ENCODE assay signal across 26 mouse cellular contexts in genomic region chr5:90763912-90764665, GRCm38 (mm10). TPM values are rescaled to one million over a fixed set of nuclear protein-coding genes. Genes with fewer than 3 reads are reported as not detected.
"Had no signal": no experiment of that assay in that cellular context is flagged by ENCODE, and none has a peak within 500 bp of the region (broad histone marks: within the 10 kb centered on the region; RNA-seq: fewer than 3 reads in every experiment).

No protein-coding gene starts in this region.

- H3K27me3 ChIP-seq: midbrain, embryonic 15.5 days had no signal

- ATAC-seq: intestine, embryonic 15.5 days; liver, postnatal 0 days; midbrain, embryonic 15.5 days had no signal

- H3K9ac ChIP-seq: intestine, embryonic 15.5 days; kidney, embryonic 15.5 days; limb, embryonic 12.5 days; limb, embryonic 15.5 days; liver, embryonic 14.5 days; liver, postnatal 0 days; midbrain, embryonic 12.5 days; midbrain, embryonic 15.5 days; neural tube, embryonic 13.5 days had no signal

- H3K4me2 ChIP-seq: intestine, embryonic 15.5 days; kidney, embryonic 15.5 days; limb, embryonic 12.5 days; limb, embryonic 15.5 days; liver, embryonic 11.5 days; midbrain, embryonic 12.5 days; midbrain, embryonic 15.5 days; neural tube, embryonic 13.5 days had no signal

- H3K4me3 ChIP-seq: intestine, embryonic 15.5 days; kidney, embryonic 15.5 days; limb, embryonic 12.5 days; limb, embryonic 15.5 days; midbrain, embryonic 12.5 days; midbrain, embryonic 15.5 days; neural tube, embryonic 13.5 days had no signal

- H3K9me3 ChIP-seq: intestine, embryonic 15.5 days; kidney, embryonic 15.5 days; limb, embryonic 12.5 days; limb, embryonic 15.5 days; midbrain, embryonic 12.5 days; midbrain, embryonic 15.5 days; neural tube, embryonic 13.5 days had no signal

- H3K36me3 ChIP-seq: intestine, embryonic 15.5 days; kidney, embryonic 15.5 days; limb, embryonic 12.5 days; limb, embryonic 15.5 days; midbrain, embryonic 12.5 days; midbrain, embryonic 15.5 days; neural tube, embryonic 13.5 days had no signal

- DNase-seq: kidney, adult 11 months; kidney, adult 8-10 months; kidney, postnatal 10 days; kidney, postnatal 36 days; layer of hippocampus, postnatal 36 days; left cerebral cortex, postnatal 4 days; liver, postnatal 0 days; lung, postnatal 10 days; thymus, postnatal 25 days had no signal

- H3K27ac ChIP-seq: intestine, embryonic 15.5 days; kidney, embryonic 15.5 days; limb, embryonic 12.5 days; limb, embryonic 15.5 days; liver, embryonic 14.5 days; macrophage; midbrain, embryonic 12.5 days; midbrain, embryonic 15.5 days; neural tube, embryonic 13.5 days had no signal

RNA-seq across cellular contexts. Expression of gene Ppbp, which starts 4.2 kb away (rescaled TPM):
- total RNA-seq: layer of hippocampus, postnatal 10 days; layer of hippocampus, postnatal 36 days had no signal

RNA-seq across cellular contexts. Expression of gene Cxcl5, which starts 4.9 kb away (rescaled TPM):
- total RNA-seq: layer of hippocampus, postnatal 36 days; left cerebral cortex, postnatal 4 days; megakaryocyte, adult 5-6 weeks had no signal
- polyA plus RNA-seq: kidney, embryonic 15.5 days; limb, embryonic 12.5 days; midbrain, embryonic 12.5 days; neural tube, embryonic 13.5 days had no signal

RNA-seq across cellular contexts. Expression of gene Cxcl3, which starts 21.8 kb away (rescaled TPM):
- total RNA-seq: layer of hippocampus, adult 8-10 months; layer of hippocampus, postnatal 10 days; layer of hippocampus, postnatal 36 days; left cerebral cortex, adult 8-10 months; left cerebral cortex, postnatal 14 days; left cerebral cortex, postnatal 4 days; megakaryocyte, adult 5-6 weeks had no signal
- polyA plus RNA-seq: kidney, embryonic 15.5 days; limb, embryonic 12.5 days; liver, postnatal 0 days; midbrain, embryonic 12.5 days; midbrain, embryonic 15.5 days; neural tube, embryonic 13.5 days had no signal

RNA-seq across cellular contexts. Expression of gene Cxcl15, which starts 30.2 kb away (rescaled TPM):
- total RNA-seq: layer of hippocampus, adult 8-10 months; layer of hippocampus, postnatal 10 days; layer of hippocampus, postnatal 36 days; left cerebral cortex, adult 8-10 months; left cerebral cortex, postnatal 14 days; left cerebral cortex, postnatal 4 days; megakaryocyte, adult 5-6 weeks; neutrophil, adult 5-6 weeks had no signal
- polyA plus RNA-seq: limb, embryonic 12.5 days; liver, embryonic 11.5 days; liver, embryonic 14.5 days; liver, postnatal 0 days; macrophage; midbrain, embryonic 12.5 days; midbrain, embryonic 15.5 days; neural tube, embryonic 13.5 days; spleen, adult 2 months had no signal
